15 mouse cellular contexts compared by ENCODE assay signal in genomic region chr11:59900995-59901394, GRCm38 (mm10). TPM values are rescaled to one million over a fixed set of nuclear protein-coding genes. Genes with fewer than 3 reads are reported as not detected.
A peak's percentile ranks its signal among the peaks of the same experiment; 100 is the strongest.
DNase-seq lines count a peak whose midpoint lies in the region; ATAC-seq and TF ChIP-seq lines count a peak whose summit lies in the region.
"Had no signal": no experiment of that assay in that cellular context is flagged by ENCODE, and none has a peak within 500 bp of the region (broad histone marks: within the 10 kb centered on the region; RNA-seq: fewer than 3 reads in every experiment).

No protein-coding gene starts in this region.

- ATAC-seq in kidney, postnatal 0 days (replicated peaks; ENCODE audit: low FRiP score, low read depth), result no peak
- ATAC-seq in kidney, embryonic 14.5 days (ENCODE audit: low FRiP score, low TSS enrichment), result no peak
- ATAC-seq: forebrain, embryonic 14.5 days; liver, embryonic 12.5 days; midbrain, embryonic 16.5 days had no signal

- intact Hi-C loops in heart, postnatal 14 days (cut with DNase I), result no loop called here

- H3K4me1 ChIP-seq in kidney, postnatal 0 days (replicated peaks; ENCODE audit: insufficient read depth, low read length), result no peaks in the 10 kb centered on the region
- no peaks in the 10 kb centered on the region for H3K4me1 ChIP-seq in kidney, embryonic 14.5 days (ENCODE audit: control insufficient read depth, insufficient read depth, low read length)
- peaks cover 33% of the 10 kb centered on the region for H3K4me1 ChIP-seq in brown adipose tissue, adult 24 weeks (ENCODE audit: control insufficient read depth, insufficient read depth, insufficient read length, low read length)
- H3K4me1 ChIP-seq: liver, embryonic 12.5 days had no signal

- H3K9ac ChIP-seq in kidney, postnatal 0 days (ENCODE audit: low read depth, low read length), result no peak overlapping the region
- no peak overlapping the region for H3K9ac ChIP-seq in kidney, embryonic 14.5 days (ENCODE audit: low read depth, low read length)
- H3K9ac ChIP-seq: liver, embryonic 12.5 days; stomach, embryonic 15.5 days had no signal

- no peaks in the 10 kb centered on the region for H3K9me3 ChIP-seq in kidney, postnatal 0 days (replicated peaks; ENCODE audit: low read length)
- H3K9me3 ChIP-seq in kidney, embryonic 14.5 days (ENCODE audit: control insufficient read depth, low read length), result no peaks in the 10 kb centered on the region
- H3K9me3 ChIP-seq: liver, embryonic 12.5 days; stomach, embryonic 15.5 days had no signal

- WGBS in kidney, postnatal 0 days, result 86% methylated on average over 1 of the region's 1 CpGs
- WGBS in kidney, embryonic 14.5 days, result 79% methylated on average over 1 of the region's 1 CpGs

- DNase-seq in heart, adult 8-10 months (ENCODE audit: low spot score), result peak; percentile 19
- DNase-seq in heart, postnatal 14 days, result no peak
- no peak for DNase-seq in kidney, postnatal 0 days (ENCODE audit: low spot score)
- DNase-seq in brain, adult 2 months (ENCODE audit: low read depth, low spot score), result peak; percentile 58
- DNase-seq in c-Kit-positive CD71-positive TER-119-positive erythroid progenitor cells, embryonic 14.5 days (ENCODE audit: low spot score), result no peak
- no peak for DNase-seq in frontal cortex, postnatal 10 days (ENCODE audit: low spot score in 2 of 2)
- DNase-seq: gastrocnemius, postnatal 10 days; layer of hippocampus, adult 9-11 months had no signal

- H3K27me3 ChIP-seq in kidney, postnatal 0 days (ENCODE audit: insufficient read depth, low read length), result no peaks in the 10 kb centered on the region
- no peaks in the 10 kb centered on the region for H3K27me3 ChIP-seq in kidney, embryonic 14.5 days (ENCODE audit: control insufficient read depth, insufficient read depth, low read length)
- H3K27me3 ChIP-seq: stomach, embryonic 15.5 days had no signal

- H3K27ac ChIP-seq in kidney, postnatal 0 days, result peak overlapping the region; percentile 36; the same call in 1 of the 2 replicates
- no peak overlapping the region for H3K27ac ChIP-seq in kidney, embryonic 14.5 days (ENCODE audit: low read depth, low read length)
- H3K27ac ChIP-seq in brown adipose tissue, adult 24 weeks (replicated peaks; ENCODE audit: low read depth, low read length), result peak overlapping the region; percentile 88
- H3K27ac ChIP-seq: liver, embryonic 12.5 days; macrophage had no signal

- TF ChIP-seq CTCF in kidney, postnatal 0 days (IDR thresholded peaks at IDR 0.05; ENCODE audit: low read depth), result no peak

- no peaks in the 10 kb centered on the region for H3K36me3 ChIP-seq in kidney, postnatal 0 days (ENCODE audit: insufficient read depth, low read length)
- H3K36me3 ChIP-seq in kidney, embryonic 14.5 days (ENCODE audit: control insufficient read depth, insufficient read depth, low read length), result no peaks in the 10 kb centered on the region
- H3K36me3 ChIP-seq: liver, embryonic 12.5 days; stomach, embryonic 15.5 days had no signal

- no peak overlapping the region for H3K4me2 ChIP-seq in kidney, postnatal 0 days (ENCODE audit: low read length)
- no peak overlapping the region for H3K4me2 ChIP-seq in kidney, embryonic 14.5 days (replicated peaks; ENCODE audit: low read depth, low read length)
- H3K4me2 ChIP-seq: liver, embryonic 12.5 days; stomach, embryonic 15.5 days had no signal

- no peak overlapping the region for H3K4me3 ChIP-seq in kidney, postnatal 0 days (replicated peaks; ENCODE audit: low read depth, low read length)
- H3K4me3 ChIP-seq in kidney, embryonic 14.5 days (ENCODE audit: low read length), result no peak overlapping the region
- no peak overlapping the region for H3K4me3 ChIP-seq in brown adipose tissue, adult 24 weeks (ENCODE audit: insufficient read depth, low read depth, low read length)
- H3K4me3 ChIP-seq: liver, embryonic 12.5 days; stomach, embryonic 15.5 days had no signal

RNA-seq across cellular contexts. Expression of gene Med9, which starts 47.0 kb away (rescaled TPM):
- 10 to 100 TPM; 24.0 to 33.6 (median 30.4) TPM for total RNA-seq in heart, adult 8-10 months (2022)
- 10 to 100 TPM; 22.4 TPM for total RNA-seq in heart, postnatal 14 days (2021)
- polyA plus RNA-seq in kidney, postnatal 0 days (2015; fragmentation: Nextera tagmentation; extraction: Ambion mirVana), result 38.9 and 40.2 TPM in 2 replicates
- 41.3 and 43.7 TPM in 2 replicates for polyA plus RNA-seq in kidney, embryonic 14.5 days (2014; fragmentation: Nextera tagmentation; extraction: Ambion mirVana)
- polyA plus RNA-seq in brown adipose tissue, adult 24 weeks (2012; ENCODE audit: insufficient read depth, insufficient read length, missing spikeins), result 18.2 and 21.6 TPM in 2 replicates

Comparison
In these comparisons a context has a peak if more than half of its experiments do, and no peak if none do; other contexts are left out.
1. DNase-seq: peak in heart, adult 8-10 months (single experiment) and brain, adult 2 months (single experiment); none in heart, postnatal 14 days (0 of 2), kidney, postnatal 0 days (single experiment), c-Kit-positive CD71-positive TER-119-positive erythroid progenitor cells, embryonic 14.5 days (single experiment) and frontal cortex, postnatal 10 days (0 of 2).